Mouse (Mus musculus) hindbrain, embryonic 10.5 days (tissue): Measurements from ENCODE around the gene Atp5e. TPM values are rescaled to one million over a fixed set of nuclear protein-coding genes. Genes with fewer than 3 reads are reported as not detected.
A peak's percentile ranks its signal among the peaks of the same experiment; 100 is the strongest.

ENCODE experiments used
- DNase-seq: peaks from one replicate; pipeline ENCODE4 v3.0.0-alpha.2; 2017; ENCODE audit warnings: low spot score
- H3K27ac ChIP-seq: fragments of 300-500 bp; sonication (generic); 2 replicates; pipeline ENCODE4 v1.5.1; 2016; ENCODE audit warnings: mild to moderate bottlenecking, moderate library complexity
- H3K27me3 ChIP-seq: fragments of 300-500 bp; sonication (generic); 2 replicates; pipeline ENCODE4 v1.6.1; 2016; ENCODE audit warnings: mild to moderate bottlenecking; ENCODE audit not compliant: poor library complexity, insufficient read depth, severe bottlenecking
- H3K36me3 ChIP-seq: fragments of 300-500 bp; sonication (generic); 2 replicates; pipeline ENCODE4 v1.6.1; 2016; ENCODE audit warnings: mild to moderate bottlenecking, moderate library complexity
- H3K4me1 ChIP-seq: fragments of 300-500 bp; sonication (generic); replicated peaks from 2 replicates; pipeline ENCODE4 v1.6.1; 2016; ENCODE audit warnings: mild to moderate bottlenecking
- H3K4me3 ChIP-seq: fragments of 300-500 bp; sonication (generic); 2 replicates; pipeline ENCODE4 v1.5.1; 2016; ENCODE audit warnings: mild to moderate bottlenecking, moderate library complexity
- H3K9me3 ChIP-seq: fragments of 300-500 bp; sonication (generic); 2 replicates; pipeline ENCODE4 v1.6.1; 2016; ENCODE audit warnings: mild to moderate bottlenecking, moderate library complexity
- WGBS: fragments of 180-500 bp; shearing (Covaris S2); methylation state at CpG from one replicate; pipeline ENCODE4 v1.1.7; 2016; 5-methylcytosine and 5-hydroxymethylcytosine counted together
- polyA plus RNA-seq: library from polyadenylated mRNA; unstranded; fragments of >200 nt; fragmentation: Nextera tagmentation; extraction: Ambion mirVana; gene quantifications from 2 replicates; pipeline ENCODE4 v1.2.1, GENCODE M21; 2016

Atp5e gene
- polyA plus RNA-seq, 1 experiment from 2014 or later: 749 TPM

DNA sequence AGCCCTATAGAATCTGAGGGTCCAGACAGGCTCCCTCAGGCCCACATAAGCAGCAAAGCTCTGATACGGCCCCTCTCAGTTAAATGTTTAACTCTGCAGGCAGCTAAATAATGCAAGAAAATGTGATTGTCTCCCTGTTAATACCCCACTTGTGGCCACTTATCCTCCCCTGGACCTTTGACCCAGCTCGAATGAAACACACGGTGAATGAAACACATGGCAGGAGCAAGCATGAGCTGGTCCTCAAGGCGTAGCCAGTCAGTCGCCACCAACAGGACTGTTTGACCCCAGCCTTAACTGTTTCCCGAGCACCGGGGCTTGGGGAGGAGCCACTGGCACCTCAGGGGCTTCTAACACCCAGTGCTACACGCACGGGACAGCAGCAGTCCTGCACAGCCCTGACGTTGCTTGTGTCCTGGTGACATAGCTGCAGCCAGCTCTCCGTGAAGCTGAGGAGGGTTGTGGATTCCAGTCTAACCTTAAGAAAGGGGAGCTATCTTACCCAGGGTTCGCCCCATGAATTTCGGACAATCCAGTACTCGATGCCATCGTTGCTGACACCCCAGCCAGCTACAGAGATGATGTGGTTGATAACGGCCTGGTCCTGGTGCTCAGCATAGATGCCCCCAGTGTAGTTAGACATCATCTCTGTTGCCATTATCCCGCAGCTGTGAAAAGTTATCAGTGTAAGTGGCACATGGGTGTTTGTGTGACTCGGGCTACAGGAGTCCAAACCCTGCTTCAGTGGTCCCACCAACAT is 35.6 kb downstream of the Atp5e start:
- peaks cover 89% of the 10 kb centered on the region for H3K36me3 ChIP-seq
- H3K4me1 ChIP-seq: 0 out of 2 replicates have a peak, but pooled peaks cover 3% of the 10 kb centered on the region
- H3K9me3 ChIP-seq: no peaks in the 10 kb centered on the region
- no peak overlapping the region for H3K4me3 ChIP-seq
- no peak for DNase-seq
- 83% methylated on average over 18 of the region's 18 CpGs for WGBS
- no peak overlapping the region for H3K27ac ChIP-seq
- H3K27me3 ChIP-seq: no peaks in the 10 kb centered on the region

DNA sequence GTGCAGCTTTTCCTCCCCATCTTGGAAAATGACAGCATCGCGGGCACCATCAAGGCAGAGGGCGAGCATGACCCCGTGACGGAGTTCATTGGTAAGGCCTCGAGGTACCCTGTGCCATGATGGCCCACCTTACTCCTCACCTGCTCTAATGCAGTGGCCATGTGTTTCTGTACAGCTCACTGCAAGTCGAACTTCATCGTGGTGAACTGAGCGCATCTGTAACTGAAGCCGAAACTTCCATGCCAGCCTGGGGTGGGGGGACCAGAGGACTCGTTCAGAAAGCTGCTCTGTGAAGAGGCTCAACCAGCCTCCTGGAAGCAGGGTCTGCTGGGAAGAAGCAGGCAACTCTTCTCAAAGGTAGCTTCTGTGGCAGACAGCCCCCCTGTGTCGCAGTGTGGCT is 37.0 kb downstream of the Atp5e start:
- DNase-seq: no peak
- Histone ChIP-seq H3K27ac (no peak overlapping the region), H3K4me1 (0 out of 2 replicates have a peak, but pooled peaks cover 3% of the 10 kb centered on the region), H3K9me3 (no peaks in the 10 kb centered on the region), H3K27me3 (no peaks in the 10 kb centered on the region), H3K36me3 (peaks cover 94% of the 10 kb centered on the region), H3K4me3 (no peak overlapping the region)
- WGBS: 91% methylated on average over 12 of the region's 12 CpGs

DNA sequence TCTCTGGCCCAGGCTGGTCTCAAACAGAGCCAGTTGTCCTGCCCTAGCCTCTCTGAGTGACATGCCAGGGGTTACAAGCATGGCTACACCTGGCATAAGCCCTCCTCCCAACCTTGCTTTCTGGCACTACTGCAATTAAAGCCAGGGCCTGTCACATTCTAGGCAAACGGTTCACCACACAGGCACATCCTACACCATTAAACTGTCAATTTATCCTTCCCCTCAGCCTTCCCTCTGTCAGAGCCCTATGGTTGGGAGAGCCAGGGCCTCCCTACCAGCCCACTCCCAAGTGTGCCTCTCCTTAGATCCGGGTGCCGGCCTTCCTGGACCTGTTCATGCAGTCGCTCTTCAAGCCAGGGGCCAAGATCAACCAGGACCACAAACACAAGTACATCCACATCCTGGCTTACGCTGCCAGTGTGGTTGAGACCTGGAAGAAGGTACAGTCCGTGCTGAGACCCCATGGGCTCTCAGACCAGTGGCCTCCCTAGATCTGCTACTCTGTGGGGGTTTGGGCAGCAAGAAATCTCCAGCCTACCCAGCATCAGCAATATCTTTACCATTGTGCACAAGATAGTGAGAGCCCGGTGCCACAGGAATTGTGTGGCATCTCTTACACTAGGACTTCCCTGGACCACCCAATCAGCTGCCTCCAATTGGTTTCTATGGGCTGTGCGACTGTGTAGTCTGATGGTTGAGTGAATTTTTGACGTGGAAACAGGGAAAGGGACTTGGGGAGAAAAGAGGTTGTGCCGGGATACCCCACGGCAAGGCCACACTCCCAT is 39.4 kb downstream of the Atp5e start:
- Histone ChIP-seq H3K9me3 (no peaks in the 10 kb centered on the region), H3K4me1 (0 out of 2 replicates have a peak, but pooled peaks cover 3% of the 10 kb centered on the region), H3K36me3 (peaks cover 100% of the 10 kb centered on the region), H3K4me3 (no peak overlapping the region), H3K27ac (no peak overlapping the region), H3K27me3 (no peaks in the 10 kb centered on the region)
- no peak for DNase-seq
- WGBS: 95% methylated on average over 11 of the region's 11 CpGs

DNA sequence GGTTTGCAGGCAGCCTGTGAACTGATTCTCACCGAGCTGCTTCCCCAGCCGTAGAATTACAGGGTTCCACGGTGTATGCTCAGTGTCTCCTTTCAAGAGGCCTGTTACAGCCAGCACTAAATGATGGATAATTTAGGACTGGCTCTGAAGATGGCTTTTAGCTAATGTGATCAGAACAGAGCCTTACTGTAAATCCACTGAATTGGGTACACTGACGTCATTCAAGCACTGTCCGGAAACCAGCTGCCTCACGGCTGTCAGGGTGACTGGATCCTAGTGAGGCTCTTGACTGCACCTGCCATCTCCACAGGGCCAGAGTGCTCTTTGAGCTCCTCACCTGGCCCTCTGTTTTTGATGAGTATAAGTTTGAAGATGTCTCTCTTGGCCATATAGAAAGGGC is 42.8 kb downstream of the Atp5e start:
- Histone ChIP-seq H3K27ac (no peak overlapping the region), H3K36me3 (peaks cover 85% of the 10 kb centered on the region), H3K9me3 (no peaks in the 10 kb centered on the region), H3K4me3 (no peak overlapping the region), H3K27me3 (no peaks in the 10 kb centered on the region), H3K4me1 (peaks cover 10% of the 10 kb centered on the region)
- DNase-seq: no peak
- 92% methylated on average over 6 of the region's 6 CpGs for WGBS

DNA sequence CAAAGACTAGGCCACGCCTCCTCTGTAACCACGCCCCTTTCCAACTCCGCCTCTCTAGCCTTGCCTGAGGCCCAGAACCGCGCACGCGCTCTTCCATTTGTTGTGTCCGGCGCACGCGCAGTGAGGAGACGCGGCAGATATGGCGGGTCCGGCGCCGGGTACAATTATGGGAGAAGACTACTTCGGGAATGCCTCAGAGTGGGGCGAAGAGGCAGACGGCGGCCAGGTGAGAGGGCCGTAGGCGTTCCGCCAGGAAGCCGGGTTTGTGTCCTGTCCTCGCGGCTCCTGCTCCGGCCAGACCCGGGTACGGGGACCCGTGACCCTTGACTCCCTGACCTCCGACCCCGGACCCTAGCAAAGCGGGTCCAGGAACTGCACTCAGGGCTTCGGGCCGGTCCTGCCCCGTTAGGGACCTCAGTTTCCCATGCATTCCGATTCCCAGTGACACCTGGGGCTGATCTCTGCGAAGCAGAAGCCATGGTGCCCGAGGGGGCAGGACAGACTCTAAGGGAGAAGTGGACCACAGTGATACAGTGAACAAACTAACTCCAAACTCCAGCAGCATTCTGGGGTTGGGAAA is 48.1 kb downstream of the Atp5e start, which contains the start of gene Nelfcd:
Gene Nelfcd (plus strand): TSS at position 74 of the 580 bp plus-strand sequence.
- Histone ChIP-seq H3K4me3 (peak within 1 kb of the TSS; percentile 96), H3K27ac (peak within 1 kb of the TSS; percentile 97), H3K4me1 (peaks cover 13% of the 10 kb centered on the region), H3K36me3 (peaks cover 32% of the 10 kb centered on the region), H3K27me3 (no peaks in the 10 kb centered on the region), H3K9me3 (no peaks in the 10 kb centered on the region)
- under 1% methylated on average over 40 of the region's 40 CpGs for WGBS
- DNase-seq: peak; percentile 97

DNA sequence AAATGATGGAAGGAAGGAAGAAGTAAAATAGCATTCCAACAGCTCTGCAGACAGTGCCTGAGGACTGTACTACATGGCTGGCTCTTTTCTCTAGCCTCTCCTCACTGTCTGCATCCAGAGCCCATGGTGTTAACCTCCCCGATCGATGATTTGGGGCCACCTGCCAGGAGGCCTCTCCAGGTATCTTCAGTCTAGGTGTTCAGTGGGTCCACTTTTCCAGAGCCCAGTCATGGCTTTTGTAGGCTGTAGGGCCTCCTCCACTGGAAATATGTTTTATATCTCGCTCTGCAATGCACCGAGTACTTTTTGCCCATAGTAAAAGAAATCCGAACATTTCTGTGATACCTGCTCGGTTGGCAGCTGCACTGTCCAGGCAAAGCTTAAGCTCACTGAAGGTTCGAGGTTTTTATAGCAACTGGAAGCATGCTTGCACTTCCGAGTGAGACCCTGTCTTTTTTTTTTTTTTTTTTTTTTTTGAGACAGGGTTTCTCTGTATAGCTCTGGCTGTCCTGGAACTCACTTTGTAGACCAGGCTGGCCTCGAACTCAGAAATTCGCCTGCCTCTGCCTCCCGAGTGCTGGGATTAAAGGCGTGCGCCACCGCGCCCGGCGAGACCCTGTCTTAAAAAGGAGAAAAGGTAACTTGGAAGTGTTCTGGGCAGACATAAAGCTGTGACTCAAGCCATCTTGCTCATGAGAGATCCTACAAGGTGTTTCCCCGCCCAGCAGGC is 48.7 kb downstream of the Atp5e start:
- 47% methylated on average over 18 of the region's 18 CpGs for WGBS
- Histone ChIP-seq H3K27me3 (no peaks in the 10 kb centered on the region), H3K27ac (peak overlapping the region; percentile 97), H3K9me3 (no peaks in the 10 kb centered on the region), H3K36me3 (peaks cover 25% of the 10 kb centered on the region), H3K4me3 (peak overlapping the region; percentile 96), H3K4me1 (peaks cover 13% of the 10 kb centered on the region)
- no peak for DNase-seq

DNA sequence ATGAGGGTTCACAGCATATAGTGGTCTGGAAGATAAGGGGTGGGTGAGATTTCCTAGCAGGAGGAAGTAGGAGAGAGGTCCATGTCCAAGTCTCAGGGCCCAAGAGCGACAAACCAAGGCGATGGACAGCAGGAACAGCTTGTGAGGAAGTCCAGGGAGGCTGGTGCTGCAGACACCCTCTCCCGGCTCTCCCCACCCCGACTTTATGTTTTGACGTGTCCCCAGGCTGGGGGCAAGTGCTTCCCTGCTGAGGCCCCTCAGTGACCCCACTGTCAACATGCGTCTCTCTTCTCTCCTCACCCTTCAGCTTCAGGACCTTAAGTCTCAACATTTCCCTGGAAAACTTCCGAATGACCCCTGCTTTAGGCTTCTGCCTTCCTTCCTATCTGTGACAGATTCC is 50.8 kb downstream of the Atp5e start:
- no peak overlapping the region for H3K4me3 ChIP-seq
- WGBS: 79% methylated on average over 7 of the region's 7 CpGs
- H3K36me3 ChIP-seq: peaks cover 5% of the 10 kb centered on the region
- H3K27me3 ChIP-seq: no peaks in the 10 kb centered on the region
- H3K9me3 ChIP-seq: no peaks in the 10 kb centered on the region
- peaks cover 13% of the 10 kb centered on the region for H3K4me1 ChIP-seq
- H3K27ac ChIP-seq: no peak overlapping the region
- no peak for DNase-seq

Other genes starting within 250 kb of the Atp5e start
- 1,166 and 1,270 TPM in 2 replicates for gene Gnas, start 179.8 kb downstream of the Atp5e start, polyA plus RNA-seq
- 10.5 and 13.1 TPM in 2 replicates for gene Gm20721, start 117.4 kb downstream of the Atp5e start, polyA plus RNA-seq
- gene Nelfcd, start 48.3 kb downstream of the Atp5e start, polyA plus RNA-seq: 196 TPM in 2 replicates
- 104 and 109 TPM in 2 replicates for gene Ctsz, start 25.1 kb downstream of the Atp5e start, polyA plus RNA-seq
- 5.5 and 5.7 TPM in 2 replicates for gene Tubb1, start 13.4 kb downstream of the Atp5e start, polyA plus RNA-seq
- 122 and 127 TPM in 2 replicates for gene Prelid3b, start 9.0 kb upstream of the Atp5e start, polyA plus RNA-seq
- gene Zfp831, start 179.4 kb upstream of the Atp5e start, polyA plus RNA-seq: not detected in 2 replicates